Mouse (Mus musculus): ENCODE results near the gene H13.

The H13 gene

DNA sequence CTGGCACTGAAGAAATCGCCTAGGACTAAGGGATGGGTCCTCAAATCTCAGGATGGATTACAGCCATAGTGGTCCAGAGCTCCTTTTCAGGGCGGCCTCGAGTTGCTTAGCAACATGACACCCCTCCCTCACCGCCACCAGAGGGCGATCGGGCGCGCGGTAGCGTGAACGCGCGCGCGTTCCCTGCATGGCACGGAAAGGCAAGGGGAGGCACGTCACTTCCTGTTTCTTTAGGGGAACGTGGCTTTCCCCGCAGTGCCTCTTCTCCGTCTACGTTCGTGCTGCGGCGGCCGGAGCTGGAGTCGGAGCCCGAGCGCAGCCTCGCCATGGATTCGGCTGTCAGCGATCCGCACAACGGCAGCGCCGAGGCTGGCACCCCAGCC is at the start of gene H13:
Gene H13, plus strand, starts transcription at position 206 of the 383 bp plus-strand sequence.
- peak; percentile 95 for DNase-seq (ENCODE audit: low read depth, low spot score)

DNA sequence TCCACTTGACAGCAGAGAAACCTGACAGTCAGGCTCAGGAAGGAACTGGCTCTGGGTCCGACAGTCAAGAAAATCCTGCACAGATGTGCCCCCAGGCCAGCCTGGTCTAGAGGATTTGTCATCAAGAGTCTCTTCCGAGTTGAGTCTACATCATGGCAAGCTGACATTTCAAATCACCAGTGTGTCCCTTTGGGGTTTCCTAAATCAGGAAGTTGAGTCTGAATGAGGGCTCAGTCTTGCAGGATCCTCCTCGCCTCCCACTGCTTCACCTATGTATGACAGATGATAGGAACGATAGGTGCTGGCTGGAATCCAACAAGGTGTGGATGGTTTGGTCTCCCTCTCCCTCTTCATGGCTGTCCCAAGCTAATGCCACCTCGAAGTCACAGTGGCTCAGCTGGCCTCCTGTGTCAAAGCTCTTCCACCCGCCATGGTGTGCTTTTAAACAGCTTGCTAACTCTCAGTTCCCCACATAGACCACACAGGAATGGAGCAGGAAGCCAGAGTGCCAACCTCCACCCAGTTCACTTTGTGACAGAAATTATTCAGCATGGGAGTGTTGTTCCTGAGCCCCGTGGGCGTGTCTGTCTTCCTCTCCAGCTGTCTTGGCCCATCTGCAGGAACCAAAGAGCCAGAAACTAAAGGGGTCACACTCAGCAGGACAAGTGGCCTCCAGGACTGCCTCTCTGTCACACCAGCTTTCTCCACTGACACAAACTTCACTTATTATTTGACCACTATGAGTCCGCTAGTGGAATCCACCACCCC is 48.7 kb upstream of the H13 start:
- no peak for DNase-seq (ENCODE audit: low read depth, low spot score)

DNA sequence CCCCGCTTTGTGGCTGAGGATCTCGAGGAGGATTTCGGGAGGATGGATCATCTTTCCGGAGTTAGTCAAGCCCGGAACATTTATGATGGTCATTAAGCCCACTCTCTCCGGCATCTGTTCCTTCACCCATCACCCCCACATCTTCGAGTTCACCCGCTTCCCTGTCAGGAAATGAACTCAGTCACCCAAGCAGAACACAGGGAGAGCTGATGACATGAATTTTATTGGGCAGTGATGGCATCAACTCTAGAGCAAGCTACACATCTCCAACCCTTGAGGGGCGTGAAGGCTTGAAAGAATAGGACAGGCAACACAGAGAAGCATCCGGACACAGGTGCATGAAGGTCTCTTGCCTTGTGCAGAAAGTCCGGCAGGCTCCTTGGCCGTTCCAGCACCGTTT is 47.1 kb upstream of the H13 start:
- no peak for DNase-seq (ENCODE audit: low read depth, low spot score)

DNA sequence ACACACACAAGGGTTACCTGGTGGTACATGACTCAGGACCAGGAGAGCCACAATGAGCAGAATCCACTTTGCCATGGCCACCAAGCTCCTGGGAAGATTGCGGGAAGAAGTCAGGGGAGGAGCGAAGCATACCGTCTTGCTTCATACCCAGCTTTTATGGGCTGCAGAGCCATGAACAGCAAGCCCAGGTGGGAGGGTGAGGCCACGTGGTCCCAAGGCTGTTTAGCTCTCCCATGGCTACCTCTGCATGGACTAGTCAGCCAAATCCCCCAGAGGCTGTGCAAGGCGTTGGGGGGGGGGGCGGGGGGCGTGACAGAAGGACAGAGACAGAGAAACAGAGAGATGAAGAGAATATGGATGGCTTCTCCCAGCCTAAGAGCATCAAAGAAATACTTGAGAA is 46.3 kb upstream of the H13 start, which contains the start of gene Defb25:
Gene Defb25, minus strand, starts transcription at position 101 of the 400 bp plus-strand sequence.
- no peak for DNase-seq (ENCODE audit: low read depth, low spot score)

DNA sequence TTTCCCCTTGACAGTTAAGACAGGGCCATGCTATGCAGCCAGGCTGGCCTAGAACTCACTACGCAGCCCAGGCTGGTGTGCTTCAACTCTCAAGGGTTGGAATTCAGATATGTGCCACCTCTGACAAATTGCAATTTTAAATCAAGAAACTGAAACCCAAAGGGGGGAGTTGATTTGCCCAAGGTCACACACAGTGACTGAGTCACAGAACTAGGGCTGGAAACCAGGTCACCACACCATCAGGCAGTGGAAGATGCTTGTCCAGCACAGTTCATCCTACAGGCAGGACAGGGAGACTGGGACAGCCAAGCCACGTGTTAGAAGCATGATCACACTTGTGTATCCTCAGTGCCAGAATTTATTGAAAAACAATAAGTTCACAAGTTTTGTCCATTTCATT is 44.7 kb upstream of the H13 start:
- no peak for DNase-seq (ENCODE audit: low read depth, low spot score)

DNA sequence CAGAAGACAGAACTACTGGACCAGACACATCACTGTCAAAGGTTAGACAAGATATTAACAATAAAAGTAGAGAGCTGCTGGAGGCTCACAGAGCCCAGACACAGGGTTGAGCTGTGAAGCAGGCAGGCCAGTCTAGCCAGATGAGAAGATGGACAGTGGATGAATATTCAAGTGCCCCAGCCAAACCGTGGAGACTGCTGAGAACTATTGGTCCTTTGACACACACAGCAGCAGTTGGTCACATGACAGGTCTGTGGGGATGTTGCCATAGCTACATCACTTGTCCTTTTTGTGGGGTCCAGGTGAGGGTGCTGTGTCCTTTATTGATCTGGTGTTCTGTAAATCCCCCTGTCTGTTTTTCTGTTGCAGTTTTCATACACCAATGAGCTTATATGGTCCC is 44.0 kb upstream of the H13 start:
- DNase-seq (ENCODE audit: low read depth, low spot score) = no peak

DNA sequence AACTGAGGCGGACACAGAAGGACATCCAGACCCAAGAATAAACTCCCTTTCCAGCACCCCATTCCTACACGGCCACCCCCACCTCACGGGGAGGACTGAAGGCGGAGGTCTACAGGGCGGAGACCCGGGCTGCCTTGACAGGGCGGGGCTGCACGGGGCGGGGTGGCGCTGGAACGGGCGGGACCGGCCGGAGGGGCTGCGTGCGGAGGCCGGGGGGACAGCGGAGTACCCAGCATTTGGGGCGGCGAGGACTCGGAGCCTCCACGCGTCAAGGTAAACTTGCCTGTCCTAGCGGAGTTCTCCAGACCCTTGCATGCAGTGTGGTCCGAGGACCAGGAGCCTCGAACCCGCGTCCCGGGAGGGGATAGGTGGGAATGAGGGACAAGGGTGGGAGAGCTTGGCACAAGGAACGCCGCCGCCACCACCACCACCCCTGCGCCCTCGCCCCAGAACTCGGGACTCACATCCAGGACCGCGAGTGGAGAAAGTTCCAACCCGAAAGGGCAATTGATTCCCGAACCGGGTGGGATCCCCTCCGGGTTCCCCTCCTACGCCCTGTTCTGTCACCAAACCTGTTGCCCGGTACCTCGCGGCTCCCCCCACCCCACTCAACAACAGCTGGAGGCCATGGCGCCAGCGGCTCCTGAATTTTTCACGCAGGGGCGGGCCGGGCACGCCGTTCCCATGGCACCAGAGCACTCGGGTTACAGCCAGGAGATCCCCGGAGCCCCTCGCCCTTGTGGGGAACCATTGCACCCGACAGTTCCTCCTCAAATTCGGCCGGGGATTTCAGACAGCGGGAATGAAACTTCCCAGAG is 42.3 kb upstream of the H13 start, which contains the start of gene Rem1:
Gene Rem1, plus strand, starts transcription at position 178 of the 818 bp plus-strand sequence.
- no peak for DNase-seq (ENCODE audit: low read depth, low spot score)

DNA sequence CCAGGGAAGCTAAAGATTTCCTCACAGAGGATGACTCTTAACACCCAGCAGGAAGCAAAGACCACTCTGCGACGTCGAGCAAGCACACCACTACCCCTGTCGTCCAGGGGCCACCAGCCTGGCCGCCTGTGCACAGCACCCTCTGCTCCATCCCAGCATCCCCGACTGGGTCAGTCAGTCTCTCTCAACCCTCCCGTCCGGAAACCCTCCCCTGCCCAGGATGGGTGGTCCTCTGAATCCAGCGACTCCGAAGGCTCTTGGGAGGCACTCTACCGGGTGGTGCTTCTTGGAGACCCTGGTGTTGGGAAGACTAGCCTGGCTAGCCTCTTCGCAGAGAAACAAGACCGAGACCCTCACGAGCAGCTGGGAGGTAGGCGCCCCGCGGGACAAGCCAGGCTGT is 41.2 kb upstream of the H13 start:
- DNase-seq (ENCODE audit: low read depth, low spot score) = no peak

DNA sequence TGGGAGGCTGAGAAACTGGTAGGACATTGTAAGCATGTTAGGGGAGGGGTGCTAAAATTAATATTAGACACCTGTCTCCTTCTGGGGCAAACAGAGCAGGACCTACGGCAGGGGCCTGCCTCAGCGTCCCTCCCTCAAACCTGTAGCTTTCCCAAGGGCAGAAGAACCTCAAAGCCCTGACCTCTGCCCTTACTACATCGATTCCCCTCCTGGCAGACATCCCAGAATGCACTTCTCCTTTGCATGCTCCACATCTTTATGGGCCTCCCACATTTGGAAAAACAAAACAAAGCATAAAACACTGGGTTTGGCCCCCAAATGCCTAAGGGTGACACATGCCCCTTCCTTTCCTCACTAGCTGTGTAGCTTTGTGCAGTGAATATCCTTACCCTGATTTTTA is 40.0 kb upstream of the H13 start:
- no peak for DNase-seq (ENCODE audit: low read depth, low spot score)

DNA sequence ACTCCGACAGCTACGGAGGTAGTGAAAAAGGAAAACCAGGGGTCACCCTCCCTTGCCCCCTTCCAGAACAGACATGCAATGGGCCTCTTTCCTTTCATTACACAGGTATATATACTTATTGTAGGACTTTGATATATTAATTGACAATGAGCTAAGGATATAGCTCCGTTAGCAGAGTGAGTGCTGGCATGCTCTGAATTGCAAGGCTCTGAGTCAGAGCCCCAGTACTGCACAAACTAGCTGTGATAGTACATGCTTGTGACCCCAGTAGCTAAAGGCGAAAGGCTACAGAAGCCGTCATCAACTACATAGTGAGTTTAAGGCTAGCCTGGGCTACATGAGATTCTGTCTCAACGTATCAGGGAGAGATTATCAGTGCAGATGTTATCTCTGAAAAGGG is 39.4 kb upstream of the H13 start:
- no peak for DNase-seq (ENCODE audit: low read depth, low spot score)

DNA sequence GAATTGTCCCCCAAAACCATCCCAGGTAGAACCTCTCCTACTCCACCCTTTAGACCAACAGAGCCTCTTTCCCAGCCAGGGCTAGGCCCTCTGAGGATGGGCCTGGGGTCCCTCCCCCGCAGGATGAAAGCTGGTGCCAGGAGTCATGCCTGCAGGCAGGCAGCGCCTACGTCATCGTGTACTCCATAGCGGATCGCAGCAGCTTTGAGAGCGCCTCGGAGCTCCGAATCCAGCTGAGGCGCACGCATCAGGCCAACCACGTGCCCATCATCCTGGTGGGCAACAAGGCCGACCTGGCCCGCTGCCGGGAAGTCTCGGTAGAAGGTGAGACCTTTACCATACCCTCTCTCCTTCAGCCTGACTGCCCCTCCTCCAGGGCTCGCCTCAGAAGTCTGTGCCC is 35.9 kb upstream of the H13 start:
- DNase-seq (ENCODE audit: low read depth, low spot score) = no peak

DNA sequence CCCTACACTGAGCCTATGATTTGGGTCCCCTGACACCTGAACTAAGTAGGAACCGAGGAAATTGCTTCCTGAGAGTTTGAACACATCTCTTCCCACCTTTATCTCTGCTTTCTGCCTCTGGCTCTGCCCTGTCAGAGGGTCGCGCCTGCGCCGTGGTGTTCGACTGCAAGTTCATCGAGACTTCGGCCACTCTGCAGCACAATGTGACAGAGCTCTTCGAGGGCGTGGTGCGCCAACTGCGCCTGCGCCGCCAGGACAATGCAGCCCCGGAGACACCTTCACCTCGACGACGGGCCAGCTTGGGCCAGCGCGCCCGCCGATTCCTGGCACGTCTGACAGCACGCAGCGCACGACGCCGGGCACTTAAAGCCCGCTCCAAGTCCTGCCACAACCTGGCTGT is 35.0 kb upstream of the H13 start:
- no peak for DNase-seq (ENCODE audit: low read depth, low spot score)

DNA sequence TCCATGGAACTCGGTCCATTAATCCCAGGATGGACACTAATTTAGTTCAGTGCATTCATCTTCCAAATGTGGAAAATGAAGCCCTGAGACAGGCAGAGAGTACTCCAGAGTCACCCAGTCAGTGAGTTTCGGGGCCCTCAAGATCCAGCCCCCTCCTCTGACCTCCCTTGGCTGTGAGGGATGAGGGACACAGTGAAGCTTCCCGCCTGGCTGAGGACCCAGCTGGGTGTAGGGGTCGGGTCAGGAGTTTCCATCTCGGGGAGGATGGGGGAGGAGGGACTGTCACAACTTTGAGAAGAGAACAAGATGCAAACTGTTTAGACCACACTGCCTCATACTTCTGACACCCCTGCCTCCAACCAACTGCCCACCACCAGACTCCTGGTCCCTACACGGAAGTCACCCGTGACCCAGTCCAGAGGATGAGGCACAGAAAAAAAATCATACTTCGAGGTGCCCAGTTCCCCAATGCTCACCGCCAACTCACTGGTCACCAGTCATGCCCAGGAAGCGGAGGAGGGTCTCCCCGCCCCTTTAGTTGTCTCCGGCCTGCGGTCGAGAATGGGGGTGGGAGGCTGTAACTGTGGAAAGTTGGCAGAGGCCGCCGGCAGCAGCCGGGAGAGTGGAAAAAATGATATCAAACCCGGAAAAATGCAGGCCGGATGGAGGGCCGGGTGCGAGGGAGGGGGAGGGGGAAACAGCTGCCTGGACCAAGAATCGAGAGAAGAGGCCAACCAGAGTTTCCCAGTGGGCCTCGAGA is 32.8 kb upstream of the H13 start:
- DNase-seq (ENCODE audit: low read depth, low spot score) = no peak

DNA sequence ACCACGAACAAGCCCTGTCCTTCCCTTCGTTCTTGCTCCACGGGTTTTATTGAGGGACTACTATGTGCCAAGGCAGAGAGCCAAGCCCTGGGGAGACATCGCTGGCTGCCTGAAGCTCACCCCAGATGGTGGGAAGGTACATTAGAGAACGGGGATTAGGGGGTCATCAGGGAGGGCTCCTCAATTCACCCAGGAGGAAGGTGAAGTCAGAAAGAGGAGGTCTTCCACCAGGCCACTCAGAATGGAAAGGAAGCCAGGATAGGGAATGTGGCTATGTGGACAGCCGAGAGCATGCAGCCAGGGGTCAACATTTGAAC is 32.3 kb upstream of the H13 start:
- DNase-seq (ENCODE audit: low read depth, low spot score) = no peak

DNA sequence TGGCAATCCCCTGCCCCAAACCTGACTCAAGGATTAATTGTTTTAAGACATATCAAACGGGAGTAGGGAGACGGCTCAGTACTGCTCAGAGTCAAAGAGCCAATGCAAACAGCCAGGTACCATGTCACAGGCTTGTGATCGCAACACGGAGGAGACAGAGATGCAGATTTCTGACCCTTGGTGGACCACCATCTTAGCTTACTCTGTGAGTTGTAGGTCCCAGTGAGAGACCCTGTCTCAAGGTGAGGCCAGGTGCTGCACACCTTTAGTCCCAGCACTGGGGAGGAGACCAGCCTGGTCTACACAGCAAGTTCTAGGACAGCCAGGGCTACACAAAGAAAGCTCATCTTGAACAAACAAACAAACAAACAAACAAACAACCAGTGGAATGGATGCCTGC is 31.9 kb upstream of the H13 start:
- DNase-seq (ENCODE audit: low read depth, low spot score) = no peak

DNA sequence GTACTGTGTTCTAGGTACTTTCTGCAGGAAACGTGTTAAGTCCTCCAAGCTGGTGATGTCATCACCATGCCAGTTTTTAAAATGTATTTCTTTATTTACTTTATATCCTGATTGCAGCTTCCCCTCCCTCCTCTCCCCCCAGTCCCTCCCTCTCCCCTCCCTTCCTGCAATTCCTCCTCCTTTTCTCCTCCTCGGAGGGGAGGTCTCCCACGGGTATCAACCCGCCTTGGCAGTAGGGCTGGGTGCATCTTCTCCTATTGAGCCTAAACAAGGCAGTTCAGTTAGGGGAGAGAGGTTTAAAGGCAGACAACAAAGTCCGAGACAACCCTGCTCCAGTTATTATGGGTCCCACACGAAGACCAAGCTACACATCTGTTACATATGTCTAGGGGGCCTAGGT is 30.4 kb upstream of the H13 start:
- DNase-seq (ENCODE audit: low read depth, low spot score) = no peak

DNA sequence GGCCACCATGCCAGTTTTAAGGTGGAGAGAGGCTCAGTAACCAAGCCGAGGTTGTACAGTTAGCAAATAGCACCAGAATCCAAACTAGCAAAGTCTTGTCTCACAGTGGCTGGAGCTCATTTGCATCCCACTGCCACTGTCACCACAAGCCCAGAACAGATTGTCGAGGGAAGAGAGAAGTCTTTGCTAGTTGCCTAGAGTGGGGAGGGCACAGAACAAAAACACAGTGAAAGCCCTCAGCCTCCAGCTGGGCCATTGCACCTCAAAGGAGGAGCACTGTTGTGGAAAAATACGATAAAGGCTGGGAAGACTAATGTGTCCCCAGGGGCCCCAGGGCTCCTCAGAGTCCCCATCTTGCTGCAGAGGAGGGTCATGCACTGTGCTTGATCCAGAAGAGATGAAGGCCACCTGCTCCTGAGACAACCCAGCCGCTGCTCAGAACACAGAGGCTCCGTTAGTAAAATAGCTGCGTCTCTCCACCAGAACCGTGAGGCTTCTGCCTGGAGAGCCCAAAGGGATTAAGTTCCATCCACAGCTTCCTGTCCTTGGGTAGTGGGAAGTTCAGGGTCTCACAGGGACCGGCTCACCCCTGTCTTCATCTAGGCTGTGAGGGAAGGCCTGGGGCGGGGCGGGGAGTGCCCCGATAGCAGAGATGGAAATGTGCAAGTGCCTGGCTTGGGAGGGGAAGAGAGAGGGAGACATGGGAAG is 29.7 kb upstream of the H13 start:
- DNase-seq (ENCODE audit: low read depth, low spot score) = no peak

DNA sequence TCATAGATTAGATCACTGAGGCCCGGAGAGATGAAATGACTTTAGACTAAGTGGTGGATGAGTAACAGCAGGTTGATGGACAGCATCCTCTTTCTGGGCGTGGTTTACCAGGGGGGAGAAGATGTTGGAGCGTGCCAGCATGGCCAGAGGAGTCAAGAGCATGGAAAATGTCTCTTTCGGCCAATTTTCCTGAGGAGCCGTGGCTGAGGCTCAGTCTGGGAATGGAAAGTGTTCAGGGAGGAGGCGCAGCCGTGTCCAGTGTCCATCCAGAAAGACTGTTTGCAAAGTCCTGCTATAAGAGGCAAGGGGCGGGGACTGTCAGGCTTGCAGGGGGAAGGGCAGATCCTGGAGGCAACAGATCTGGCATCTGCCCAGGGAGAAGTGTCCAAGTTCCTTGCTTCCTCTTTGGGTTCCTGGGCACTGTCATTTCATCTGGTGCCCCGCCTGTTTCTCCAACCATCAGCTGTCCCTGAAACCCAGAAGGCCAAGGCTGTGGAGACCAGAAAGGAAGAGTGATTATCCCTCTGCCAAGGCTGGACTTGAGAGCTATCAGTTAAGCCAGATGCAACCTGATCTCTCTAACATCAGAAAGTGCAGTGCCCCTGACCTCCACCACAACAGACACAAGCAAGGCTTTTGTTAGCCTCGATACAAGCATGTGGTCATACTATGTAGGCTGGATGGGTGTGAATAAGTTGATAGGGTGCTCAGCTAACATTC is 16.2 kb upstream of the H13 start:
- DNase-seq (ENCODE audit: low read depth, low spot score) = no peak

DNA sequence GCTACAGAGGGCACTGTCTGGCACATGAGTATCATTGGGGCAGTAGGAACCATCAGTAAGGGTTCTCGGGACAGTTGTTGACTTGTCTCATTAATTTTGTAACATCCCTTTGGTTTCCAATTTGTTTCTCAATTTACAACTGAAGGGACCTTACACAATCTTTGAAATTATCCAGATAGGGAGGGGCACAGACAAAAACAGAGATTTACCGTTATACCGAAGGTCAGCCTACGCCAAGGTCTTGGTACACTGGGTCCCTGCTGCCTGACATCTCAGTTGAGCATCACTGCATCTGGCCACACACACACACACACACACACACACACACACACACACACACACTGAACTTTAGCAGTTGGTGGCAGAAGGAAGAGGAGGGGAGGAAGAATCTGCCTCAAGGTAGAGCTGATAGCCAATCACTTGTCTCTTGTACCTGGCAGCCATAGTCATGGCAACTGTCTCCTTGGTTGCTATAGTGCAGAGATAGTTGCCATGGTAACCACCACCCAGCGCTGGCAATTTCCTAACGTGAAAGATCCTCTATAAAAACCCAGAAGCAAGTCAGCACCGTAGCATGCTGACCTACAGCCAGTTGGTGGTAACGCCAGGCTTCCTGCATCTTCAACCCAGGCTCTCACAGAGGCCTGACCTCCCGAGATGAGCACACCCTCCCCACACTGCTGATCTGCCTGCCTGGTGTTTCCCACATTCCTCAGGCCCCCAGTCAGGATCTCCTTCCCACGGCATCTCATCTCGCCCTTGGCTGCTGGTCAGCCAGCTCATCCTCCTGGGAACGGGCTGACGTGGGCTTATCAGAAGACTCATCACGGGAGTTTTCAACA is 15.2 kb upstream of the H13 start:
- DNase-seq (ENCODE audit: low read depth, low spot score) = no peak

DNA sequence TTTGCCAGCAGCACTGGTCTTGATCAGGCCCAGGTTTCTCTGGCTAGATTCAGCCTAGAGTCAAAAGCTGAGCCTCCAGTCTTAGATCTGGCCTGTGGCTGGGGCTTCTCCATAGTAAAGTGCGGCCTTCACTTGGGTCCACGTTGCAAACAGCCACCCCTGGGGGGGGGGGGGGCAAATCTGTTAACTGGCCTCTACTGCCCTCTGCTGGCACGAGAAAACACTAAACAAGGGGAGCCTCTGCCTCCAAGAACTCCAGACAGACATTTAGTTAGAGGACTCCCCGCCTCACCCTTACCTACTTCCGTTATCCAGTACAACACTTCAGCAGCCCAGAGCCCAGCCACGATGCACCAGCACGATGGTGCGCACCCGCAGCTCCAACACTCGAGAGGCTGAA is 11.9 kb upstream of the H13 start:
- peak; percentile 48 for DNase-seq (ENCODE audit: low read depth, low spot score)
